Mouse (Mus musculus): ENCODE measurements at regions not wholly inside any gene's neighbourhood (a gene's known extent, or its start where the extent isn't known, plus 50 kb on each side); places are given as distances from the start of the nearest gene placed in this dataset.

DNA sequence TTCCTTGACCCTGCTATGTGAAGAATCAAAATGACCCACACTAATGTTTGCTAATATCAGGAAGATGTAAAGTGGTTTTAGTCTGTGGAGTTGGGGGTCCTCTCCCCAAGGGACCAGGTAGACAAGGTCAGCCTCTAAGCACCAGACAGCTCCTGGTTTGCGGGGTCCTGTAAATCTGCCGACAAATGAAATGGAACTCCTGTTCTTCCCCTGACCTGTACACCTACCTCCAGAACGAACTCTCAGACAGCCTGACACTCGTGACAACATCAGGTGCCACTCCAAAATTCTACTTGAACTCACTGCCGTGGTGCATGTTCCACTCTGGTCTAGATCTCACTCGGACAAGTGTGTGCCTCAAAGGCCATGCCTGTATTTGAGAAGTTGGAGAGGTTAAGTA, 121.8 kb upstream of the Cdkn3 start:
- no peak for DNase-seq (ENCODE audit: low read depth)

GRCm38 (mm10) chr14:46637240-46637639, 123.1 kb upstream of the Cdkn3 start:
- DNase-seq (ENCODE audit: low read depth): no peak

DNA sequence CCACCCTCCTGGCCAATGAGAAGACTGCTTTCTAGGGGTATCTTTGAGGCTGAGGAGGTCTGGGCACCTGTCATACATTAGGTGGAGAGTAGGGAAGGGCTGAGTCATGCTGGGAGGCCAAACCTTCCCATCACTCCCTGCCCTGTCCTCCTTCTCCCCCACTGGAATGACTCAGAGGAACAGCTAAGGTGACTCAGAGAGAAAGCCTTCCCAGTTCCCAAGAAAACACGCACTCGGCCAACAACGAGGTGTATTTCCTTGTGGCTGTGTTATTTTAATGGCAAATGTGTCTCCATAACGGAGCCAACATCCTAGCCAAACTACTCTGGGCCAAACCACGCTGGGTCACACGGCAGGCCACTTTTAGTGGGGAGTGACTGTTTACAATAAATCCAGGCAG, 124.0 kb upstream of the Cdkn3 start:
- no peak for DNase-seq (ENCODE audit: low read depth)

- DNase-seq (ENCODE audit: low read depth): peak; percentile 35
Observed at GRCm38 (mm10) chr14:46635322-46635721, 125.0 kb upstream of the Cdkn3 start.

DNA sequence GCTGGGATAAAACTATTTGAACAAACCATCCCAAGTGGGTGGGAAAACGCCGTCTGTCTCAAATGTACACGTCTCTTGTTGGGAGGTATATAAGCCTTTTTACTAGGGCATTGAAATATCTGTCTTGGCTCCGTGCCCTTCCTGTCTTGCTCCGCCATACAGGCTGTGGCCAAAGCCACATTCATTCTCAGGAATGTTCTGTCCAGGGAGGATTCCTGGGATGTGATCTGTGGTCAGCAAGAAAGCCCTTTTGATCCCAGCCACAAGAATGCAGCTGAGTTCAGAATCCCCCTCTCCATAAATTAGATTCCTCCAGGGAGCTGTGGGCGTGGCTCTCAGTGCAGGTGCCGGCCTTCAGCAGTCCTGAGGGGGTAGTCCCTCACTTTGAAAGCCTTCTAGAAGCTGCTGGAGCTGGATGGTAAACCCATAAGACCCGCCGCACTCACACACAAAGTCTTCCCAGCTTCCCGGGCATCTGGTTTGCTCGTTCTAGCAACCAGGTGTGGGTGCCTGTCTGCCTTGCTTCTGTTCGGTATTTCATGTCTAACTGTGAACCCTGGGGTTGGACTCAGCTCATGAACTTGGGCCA, 125.6 kb upstream of the Cdkn3 start:
- DNase-seq (ENCODE audit: low read depth): no peak

DNA sequence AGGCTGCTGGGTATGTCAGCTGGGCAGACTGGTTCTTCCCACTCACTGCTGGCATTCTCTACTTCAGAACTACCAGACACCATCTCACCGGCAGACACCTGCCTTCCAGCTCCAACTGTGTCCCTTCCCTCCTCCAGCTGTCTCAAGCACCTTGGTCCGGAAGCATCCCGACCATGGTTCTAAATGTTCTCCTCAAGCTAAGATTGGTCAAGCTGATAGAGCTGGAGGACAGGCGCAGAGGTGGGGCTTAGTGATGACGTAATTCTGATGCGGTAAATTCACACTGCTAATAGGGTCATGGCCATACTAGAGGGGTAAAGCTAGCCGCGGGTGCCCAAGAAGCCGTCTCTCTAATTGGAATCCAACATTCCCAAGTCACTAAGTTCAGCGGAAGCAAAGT, 126.1 kb upstream of the Cdkn3 start:
- no peak for DNase-seq (ENCODE audit: low read depth)

- DNase-seq (ENCODE audit: low read depth): no peak
Observed at GRCm38 (mm10) chr14:46627690-46628089, 132.7 kb upstream of the Cdkn3 start.

DNA sequence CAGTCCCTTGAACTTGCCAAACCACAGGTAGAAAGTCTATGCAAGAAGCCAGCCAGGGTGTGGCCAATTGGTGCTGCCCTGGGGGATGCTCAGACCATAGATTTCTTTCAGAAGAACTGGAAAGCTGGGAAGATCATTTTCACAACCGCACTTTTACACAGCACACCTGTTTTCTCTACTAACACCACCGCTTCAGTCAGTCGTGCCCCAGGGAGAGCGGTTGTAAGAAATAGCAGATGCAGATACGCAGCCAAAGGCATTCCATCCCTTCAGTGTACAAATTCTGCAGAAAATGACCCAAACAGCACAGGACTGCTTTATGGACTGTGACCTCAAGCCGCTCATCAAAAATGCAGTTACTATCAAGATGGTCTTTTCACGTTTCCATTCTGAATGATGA, 134.6 kb upstream of the Cdkn3 start:
- no peak for DNase-seq (ENCODE audit: low read depth)

DNA sequence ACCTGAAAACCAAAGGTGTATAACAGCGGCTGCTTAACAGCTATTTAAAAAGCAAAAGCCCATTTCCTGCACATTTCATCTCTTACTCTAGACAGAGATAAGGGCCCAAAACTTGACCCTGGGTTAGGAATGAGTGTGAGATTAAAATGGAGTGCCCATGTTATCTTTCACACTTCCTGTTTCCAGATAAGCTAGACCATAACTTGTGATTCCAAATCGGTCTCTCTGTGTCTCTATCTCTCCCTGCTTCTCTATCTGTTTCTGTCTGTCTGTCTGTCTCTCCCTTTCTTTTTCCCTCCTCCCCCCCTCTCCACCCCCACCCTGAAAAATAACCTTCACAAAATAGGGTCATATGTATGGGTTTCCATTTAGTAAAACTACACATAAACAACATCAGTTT, 136.7 kb upstream of the Cdkn3 start:
- no peak for DNase-seq (ENCODE audit: low read depth)

DNA sequence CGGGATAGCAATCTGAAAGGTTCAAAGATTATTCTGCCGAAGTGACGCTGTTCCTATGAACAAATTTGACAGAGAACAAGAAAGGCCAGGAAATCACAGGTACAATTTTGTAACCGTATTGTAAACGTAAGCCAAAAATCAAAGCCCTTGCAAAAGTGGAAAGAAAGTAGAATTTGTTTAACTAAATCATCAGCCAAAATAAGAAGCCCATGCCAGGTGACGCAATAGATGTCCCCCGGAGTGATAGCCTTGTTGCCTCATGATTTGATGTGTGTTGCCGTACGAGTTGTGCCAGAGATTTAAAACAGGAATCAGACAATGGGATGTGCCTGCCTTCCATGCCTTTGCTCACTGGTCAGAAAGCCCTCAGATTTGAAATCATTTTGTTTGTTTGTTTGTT, 144.3 kb upstream of the Cdkn3 start:
- DNase-seq (ENCODE audit: low read depth): no peak

- DNase-seq (ENCODE audit: low read depth): no peak
Observed at GRCm38 (mm10) chr14:46614936-46615335, 145.4 kb upstream of the Cdkn3 start.

GRCm38 (mm10) chr14:46613748-46614147, 146.6 kb upstream of the Cdkn3 start:
- DNase-seq (ENCODE audit: low read depth): no peak

GRCm38 (mm10) chr14:46613211-46613610, 147.1 kb upstream of the Cdkn3 start:
- no peak for DNase-seq (ENCODE audit: low read depth)

DNA sequence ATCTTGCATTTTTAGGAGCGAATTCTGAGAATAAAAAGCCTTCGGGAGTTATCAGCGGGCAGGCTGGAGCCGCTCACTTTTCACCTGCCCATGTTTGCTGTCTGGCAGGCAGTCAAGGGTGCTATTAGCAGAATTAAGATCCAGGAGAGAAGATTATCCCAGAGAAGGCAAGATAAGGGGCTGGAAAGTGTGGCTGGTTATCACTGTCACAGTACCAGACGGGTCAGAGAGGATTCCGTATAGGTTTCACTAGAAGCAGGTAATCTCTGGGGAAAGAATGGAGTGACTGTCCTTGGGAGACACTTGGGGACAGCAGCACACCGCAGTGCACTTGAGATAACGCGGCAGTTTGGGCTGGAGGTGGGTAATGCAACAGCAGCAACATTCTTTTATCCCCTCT, 147.8 kb upstream of the Cdkn3 start:
- DNase-seq (ENCODE audit: low read depth): no peak

- DNase-seq (ENCODE audit: low read depth): no peak
Observed at GRCm38 (mm10) chr14:46610926-46611325, 149.4 kb upstream of the Cdkn3 start.

- no peak for DNase-seq (ENCODE audit: low read depth)
Observed at GRCm38 (mm10) chr14:46610226-46610855, 150.0 kb upstream of the Cdkn3 start.

DNA sequence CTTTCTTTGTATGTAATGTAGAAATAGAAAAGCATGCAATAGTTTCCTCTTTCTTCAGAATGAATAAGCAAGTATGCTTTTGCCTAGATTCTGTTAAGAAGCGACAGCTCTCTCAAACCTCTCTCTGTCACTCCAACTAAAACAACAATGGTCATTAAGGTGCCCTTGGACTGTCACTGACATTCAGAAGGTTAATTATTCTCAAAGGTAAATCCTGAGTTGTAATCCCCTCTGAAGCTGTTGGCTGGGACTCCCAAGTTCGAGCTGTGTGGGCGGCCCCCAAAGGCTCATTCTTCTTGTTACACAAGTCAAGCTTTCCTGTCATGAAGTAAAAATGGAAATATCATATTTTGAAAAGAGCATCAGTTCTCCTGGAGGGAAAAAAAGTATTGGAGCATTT, 153.6 kb upstream of the Cdkn3 start:
- no peak for DNase-seq (ENCODE audit: low read depth)

DNA sequence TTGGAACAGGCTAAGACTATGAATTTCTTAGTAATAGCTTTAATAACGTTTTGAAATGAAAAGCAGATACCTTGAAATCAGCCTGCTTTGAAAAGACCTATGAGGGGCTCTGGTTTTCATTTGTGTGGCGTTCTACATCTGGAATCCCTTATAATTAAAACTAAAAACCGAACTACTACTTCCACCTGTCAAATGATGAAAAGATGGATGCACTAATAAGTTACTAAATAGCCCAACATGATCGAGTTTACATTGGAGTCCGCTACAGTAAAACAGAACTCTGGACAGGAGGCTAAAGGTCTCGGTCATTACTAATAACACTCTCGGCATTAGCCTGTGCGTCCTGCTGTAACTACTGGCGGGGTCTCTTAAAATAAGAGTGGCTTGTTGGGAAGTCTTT, 154.3 kb upstream of the Cdkn3 start:
- no peak for DNase-seq (ENCODE audit: low read depth)

GRCm38 (mm10) chr14:46604886-46605531, 155.3 kb upstream of the Cdkn3 start:
- no peak for DNase-seq (ENCODE audit: low read depth)

DNA sequence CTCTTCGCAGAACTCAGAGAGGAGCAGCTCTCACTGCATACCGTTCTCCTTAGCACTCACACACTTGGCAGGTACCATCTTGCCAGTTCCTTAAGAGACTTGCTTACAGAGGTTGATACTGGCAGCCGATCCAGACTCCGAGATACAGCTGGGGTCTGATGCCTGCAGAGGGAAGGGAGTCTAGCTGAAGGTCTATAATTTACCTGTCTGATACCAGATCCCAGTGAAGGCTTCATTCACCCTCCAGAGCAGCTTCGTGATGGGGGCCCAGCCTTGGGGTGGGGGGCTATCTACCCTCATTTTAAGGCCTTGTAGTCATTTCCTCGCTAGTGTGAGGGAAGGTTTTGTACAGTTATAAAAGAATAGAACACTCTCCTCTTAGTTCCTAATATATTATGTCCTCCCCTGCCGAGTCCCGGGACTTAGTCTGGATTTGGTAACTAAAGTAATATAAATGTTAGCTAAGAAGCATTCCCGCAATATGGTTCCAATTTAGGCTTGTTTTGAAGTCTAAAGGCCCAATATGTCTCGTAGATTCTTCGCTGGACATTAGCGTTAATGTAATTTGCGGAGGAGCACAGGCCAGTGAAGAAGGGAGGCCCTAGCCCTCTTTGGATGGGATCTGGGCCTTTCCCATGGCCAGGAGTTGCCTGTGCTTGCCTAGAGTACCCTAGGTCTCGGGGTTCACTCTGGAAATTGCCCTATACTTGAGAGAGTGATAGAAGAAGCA, 156.0 kb upstream of the Cdkn3 start:
- DNase-seq (ENCODE audit: low read depth): no peak

DNA sequence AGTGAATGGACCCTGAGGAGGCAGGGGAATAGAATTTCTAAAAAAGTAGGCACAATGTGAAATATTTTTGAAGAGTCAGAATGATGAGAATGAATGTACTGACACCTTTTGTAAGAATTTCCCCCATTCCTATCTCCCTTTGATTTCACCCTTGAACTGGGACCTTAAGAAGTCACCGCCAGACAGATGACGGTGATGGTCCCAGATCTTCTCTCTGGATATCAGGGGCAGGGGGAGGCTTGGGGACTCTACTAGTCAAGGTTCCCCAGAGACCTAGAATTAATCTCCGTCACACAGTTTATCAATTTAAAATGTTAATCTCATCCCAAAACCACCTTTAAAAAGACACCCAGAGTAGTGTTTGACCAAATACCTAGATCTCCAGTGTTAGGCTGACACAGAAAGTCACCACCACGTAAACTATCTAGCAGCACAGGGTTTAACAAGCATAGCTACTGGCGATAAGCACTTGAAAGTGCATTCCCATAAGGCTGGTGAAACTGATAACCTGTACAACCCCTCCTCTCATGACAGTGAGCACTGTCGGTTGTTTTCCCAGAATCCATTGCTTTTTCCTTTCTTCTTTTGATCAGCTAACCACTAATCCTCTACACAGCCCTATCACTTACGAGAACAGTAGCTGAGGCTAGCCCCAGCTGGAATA, 163.5 kb upstream of the Cdkn3 start:
- DNase-seq (ENCODE audit: low read depth): no peak

DNA sequence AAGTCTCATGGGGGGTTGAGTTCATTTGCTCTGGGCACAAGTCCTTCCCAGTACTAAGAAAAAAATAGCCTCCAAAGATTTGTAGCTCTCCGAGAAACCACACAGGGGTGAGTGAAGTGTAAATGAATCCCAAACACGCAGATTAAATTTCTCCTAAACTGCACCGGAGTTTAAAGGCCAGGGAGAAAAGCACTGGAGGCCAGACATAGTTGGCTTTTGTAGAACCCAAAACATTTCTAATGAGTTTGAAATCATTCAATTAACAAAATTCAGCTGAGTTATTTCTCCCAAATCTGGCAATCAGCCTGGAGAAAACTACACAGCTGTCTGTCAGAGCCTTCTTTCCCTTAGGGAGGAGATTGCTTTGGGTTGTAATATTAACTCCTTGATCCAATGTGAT, 166.2 kb upstream of the Cdkn3 start:
- DNase-seq (ENCODE audit: low read depth): no peak
